Mouse (Mus musculus): ENCODE data around the gene Gm19684. TPM values are rescaled to one million over a fixed set of nuclear protein-coding genes. Genes with fewer than 3 reads are reported as not detected.
"Not testable (repeated sequence)": the region's sequence is repeated elsewhere in the genome, so short reads cannot be mapped to it uniquely, and the experiment has no call there.

Gene Gm19684
- polyA plus RNA-seq, 1 experiment from 2014 or later = not detected

- H3K27me3 ChIP-seq (replicated peaks; ENCODE audit: control insufficient read depth, insufficient read depth, low read length) = peaks cover 28% of the 10 kb centered on the region
- not testable (repeated sequence) for ATAC-seq
Measured at GRCm38 (mm10) chr17:36148468-36148867, 27.0 kb downstream of the Gm19684 start.

GRCm38 (mm10) chr17:36151200-36151599, 29.7 kb downstream of the Gm19684 start:
- not testable (repeated sequence) for H3K4me3 ChIP-seq (ENCODE audit: low read length); H3K4me2 ChIP-seq (ENCODE audit: low read length); H3K27ac ChIP-seq (ENCODE audit: low read depth, low read length); H3K9ac ChIP-seq (ENCODE audit: low read depth, low read length); H3K9me3 ChIP-seq (ENCODE audit: control insufficient read depth, low read length); H3K36me3 ChIP-seq (ENCODE audit: control insufficient read depth, insufficient read depth, low read length); ATAC-seq; H3K4me1 ChIP-seq (ENCODE audit: control insufficient read depth, insufficient read depth, low read depth, low read length)
- peaks cover 25% of the 10 kb centered on the region for H3K27me3 ChIP-seq (replicated peaks; ENCODE audit: control insufficient read depth, insufficient read depth, low read length)
- WGBS = 48% methylated on average over 4 of the region's 4 CpGs

More at GRCm38 (mm10) chr17:36148468-36148867, 27.0 kb downstream of the Gm19684 start:
- WGBS = 74% methylated on average over 5 of the region's 5 CpGs
- H3K36me3 ChIP-seq (ENCODE audit: control insufficient read depth, insufficient read depth, low read length); H3K4me2 ChIP-seq (ENCODE audit: low read length); H3K27ac ChIP-seq (ENCODE audit: low read depth, low read length); H3K4me1 ChIP-seq (ENCODE audit: control insufficient read depth, insufficient read depth, low read depth, low read length); H3K9me3 ChIP-seq (ENCODE audit: control insufficient read depth, low read length); H3K9ac ChIP-seq (ENCODE audit: low read depth, low read length); H3K4me3 ChIP-seq (ENCODE audit: low read length): not testable (repeated sequence)

- Histone ChIP-seq H3K27me3 (replicated peaks; ENCODE audit: control insufficient read depth, insufficient read depth, low read length) (peaks cover 31% of the 10 kb centered on the region), H3K9ac (ENCODE audit: low read depth, low read length) (no peak overlapping the region), H3K9me3 (ENCODE audit: control insufficient read depth, low read length) (no peaks in the 10 kb centered on the region), H3K4me1 (ENCODE audit: control insufficient read depth, insufficient read depth, low read depth, low read length) (peaks cover 3% of the 10 kb centered on the region; the same call in 1 of the 2 replicates), H3K4me2 (ENCODE audit: low read length) (no peak overlapping the region), H3K27ac (ENCODE audit: low read depth, low read length) (no peak overlapping the region), H3K36me3 (ENCODE audit: control insufficient read depth, insufficient read depth, low read length) (no peaks in the 10 kb centered on the region), H3K4me3 (ENCODE audit: low read length) (no peak overlapping the region)
- WGBS = 40% methylated on average over 3 of the region's 3 CpGs
- ATAC-seq = no peak
Measured at GRCm38 (mm10) chr17:36154271-36155149, 33.0 kb downstream of the Gm19684 start.

- Histone ChIP-seq H3K27me3 (replicated peaks; ENCODE audit: control insufficient read depth, insufficient read depth, low read length) (peaks cover 53% of the 10 kb centered on the region), H3K4me2 (ENCODE audit: low read length) (peak overlapping the region; percentile 56), H3K4me3 (ENCODE audit: low read length) (peak overlapping the region; percentile 31)
- H3K9me3 ChIP-seq (ENCODE audit: control insufficient read depth, low read length); H3K4me1 ChIP-seq (ENCODE audit: control insufficient read depth, insufficient read depth, low read depth, low read length); ATAC-seq; H3K27ac ChIP-seq (ENCODE audit: low read depth, low read length); H3K9ac ChIP-seq (ENCODE audit: low read depth, low read length); H3K36me3 ChIP-seq (ENCODE audit: control insufficient read depth, insufficient read depth, low read length): not testable (repeated sequence)
- under 1% methylated on average over 35 of the region's 36 CpGs for WGBS
Measured at GRCm38 (mm10) chr17:36157782-36158181, 36.3 kb downstream of the Gm19684 start.

- Histone ChIP-seq H3K4me2 (ENCODE audit: low read length) (peak overlapping the region; percentile 56), H3K27me3 (replicated peaks; ENCODE audit: control insufficient read depth, insufficient read depth, low read length) (peaks cover 57% of the 10 kb centered on the region)
- H3K9ac ChIP-seq (ENCODE audit: low read depth, low read length); H3K4me3 ChIP-seq (ENCODE audit: low read length); H3K9me3 ChIP-seq (ENCODE audit: control insufficient read depth, low read length); ATAC-seq; H3K4me1 ChIP-seq (ENCODE audit: control insufficient read depth, insufficient read depth, low read depth, low read length); H3K36me3 ChIP-seq (ENCODE audit: control insufficient read depth, insufficient read depth, low read length); H3K27ac ChIP-seq (ENCODE audit: low read depth, low read length): not testable (repeated sequence)
- WGBS = 8% methylated on average over 11 of the region's 11 CpGs
Measured at GRCm38 (mm10) chr17:36158264-36158663, 36.8 kb downstream of the Gm19684 start.

GRCm38 (mm10) chr17:36161129-36162051, 39.9 kb downstream of the Gm19684 start:
- H3K9ac ChIP-seq (ENCODE audit: low read depth, low read length) = no peak overlapping the region
- WGBS = 3% methylated on average over 54 of the region's 56 CpGs
- no peak for ATAC-seq
- peak overlapping the region; percentile 29 for H3K4me2 ChIP-seq (ENCODE audit: low read length)
- H3K4me3 ChIP-seq (ENCODE audit: low read length) = peak overlapping the region; percentile 15; the same call in 1 of the 2 replicates
- H3K9me3 ChIP-seq (ENCODE audit: control insufficient read depth, low read length) = no peaks in the 10 kb centered on the region
- peaks cover 3% of the 10 kb centered on the region; the same call in 1 of the 2 replicates for H3K4me1 ChIP-seq (ENCODE audit: control insufficient read depth, insufficient read depth, low read depth, low read length)
- peaks cover 65% of the 10 kb centered on the region for H3K27me3 ChIP-seq (replicated peaks; ENCODE audit: control insufficient read depth, insufficient read depth, low read length)
- H3K27ac ChIP-seq (ENCODE audit: low read depth, low read length) = no peak overlapping the region
- no peaks in the 10 kb centered on the region for H3K36me3 ChIP-seq (ENCODE audit: control insufficient read depth, insufficient read depth, low read length)

GRCm38 (mm10) chr17:36166901-36167300, 45.4 kb downstream of the Gm19684 start:
- not testable (repeated sequence) for ATAC-seq; H3K9me3 ChIP-seq (ENCODE audit: control insufficient read depth, low read length); H3K4me2 ChIP-seq (ENCODE audit: low read length); H3K27ac ChIP-seq (ENCODE audit: low read depth, low read length); H3K9ac ChIP-seq (ENCODE audit: low read depth, low read length); H3K36me3 ChIP-seq (ENCODE audit: control insufficient read depth, insufficient read depth, low read length); H3K4me1 ChIP-seq (ENCODE audit: control insufficient read depth, insufficient read depth, low read depth, low read length); H3K4me3 ChIP-seq (ENCODE audit: low read length)
- peaks cover 65% of the 10 kb centered on the region for H3K27me3 ChIP-seq (replicated peaks; ENCODE audit: control insufficient read depth, insufficient read depth, low read length)
- WGBS = 17% methylated on average over 2 of the region's 2 CpGs

GRCm38 (mm10) chr17:36167306-36168038, 46.0 kb downstream of the Gm19684 start:
- 1% methylated on average over 35 of the region's 51 CpGs for WGBS
- ATAC-seq = no peak
- no peak overlapping the region for H3K27ac ChIP-seq (ENCODE audit: low read depth, low read length)
- H3K4me1 ChIP-seq (ENCODE audit: control insufficient read depth, insufficient read depth, low read depth, low read length) = no peaks in the 10 kb centered on the region
- peak overlapping the region; percentile 23 for H3K4me3 ChIP-seq (ENCODE audit: low read length)
- H3K9ac ChIP-seq (ENCODE audit: low read depth, low read length) = no peak overlapping the region
- H3K4me2 ChIP-seq (ENCODE audit: low read length) = peak overlapping the region; percentile 43
- no peaks in the 10 kb centered on the region for H3K36me3 ChIP-seq (ENCODE audit: control insufficient read depth, insufficient read depth, low read length)
- peaks cover 4% of the 10 kb centered on the region; the same call in 1 of the 2 replicates for H3K9me3 ChIP-seq (ENCODE audit: control insufficient read depth, low read length)
- peaks cover 61% of the 10 kb centered on the region for H3K27me3 ChIP-seq (replicated peaks; ENCODE audit: control insufficient read depth, insufficient read depth, low read length)

Measured in hindbrain, embryonic 16.5 days (tissue).